Mouse (Mus musculus) limb, embryonic 10.5 days (tissue): Measurements from ENCODE around the gene Ptgs2. TPM values are rescaled to one million over a fixed set of nuclear protein-coding genes. Genes with fewer than 3 reads are reported as not detected.

Experiments used
- DNase-seq: peaks from one replicate; pipeline ENCODE4 v3.0.0-alpha.2; 2017; ENCODE audit warnings: low spot score
- H3K27ac ChIP-seq: fragments of 300-500 bp; sonication (generic); 2 replicates; pipeline ENCODE4 v1.5.1; 2016; ENCODE audit warnings: mild to moderate bottlenecking
- H3K27me3 ChIP-seq: fragments of 300-500 bp; sonication (generic); 2 replicates; pipeline ENCODE4 v1.6.1; 2016; ENCODE audit warnings: low read depth, mild to moderate bottlenecking; ENCODE audit not compliant: poor library complexity, severe bottlenecking
- H3K36me3 ChIP-seq: fragments of 300-500 bp; sonication (generic); 2 replicates; pipeline ENCODE4 v1.6.1; 2016; ENCODE audit warnings: mild to moderate bottlenecking, moderate library complexity
- H3K4me1 ChIP-seq: fragments of 300-500 bp; sonication (generic); 2 replicates; pipeline ENCODE4 v1.6.1; 2016
- H3K4me3 ChIP-seq: fragments of 300-500 bp; sonication (generic); 2 replicates; pipeline ENCODE4 v1.5.1; 2016; ENCODE audit warnings: mild to moderate bottlenecking, moderate library complexity
- H3K9me3 ChIP-seq: fragments of 300-500 bp; sonication (generic); replicated peaks from 2 replicates; pipeline ENCODE4 v1.6.1; 2016; ENCODE audit warnings: mild to moderate bottlenecking
- WGBS: fragments of 180-500 bp; shearing (Covaris S2); methylation state at CpG from one replicate; pipeline ENCODE4 v1.1.7; 2016; 5-methylcytosine and 5-hydroxymethylcytosine counted together
- polyA plus RNA-seq: library from polyadenylated mRNA; unstranded; fragments of >200 nt; fragmentation: Nextera tagmentation; extraction: Ambion mirVana; gene quantifications from 2 replicates; pipeline ENCODE4 v1.2.1, GENCODE M21; 2016

Ptgs2 gene
- polyA plus RNA-seq, 1 experiment from 2014 or later, result not detected

GRCm38 (mm10) chr1:150115352-150115751 lies 15.5 kb downstream of the Ptgs2 start:
- no peaks in the 10 kb centered on the region for H3K4me1 ChIP-seq
- no peak overlapping the region for H3K4me3 ChIP-seq
- no peaks in the 10 kb centered on the region for H3K27me3 ChIP-seq
- no peak overlapping the region for H3K27ac ChIP-seq
- WGBS, result 79% methylated on average over 7 of the region's 7 CpGs
- H3K36me3 ChIP-seq, result no peaks in the 10 kb centered on the region
- no peak for DNase-seq
- H3K9me3 ChIP-seq, result no peaks in the 10 kb centered on the region

GRCm38 (mm10) chr1:150118352-150118751 lies 18.5 kb downstream of the Ptgs2 start:
- Histone ChIP-seq H3K4me3 (no peak overlapping the region), H3K27ac (no peak overlapping the region), H3K36me3 (no peaks in the 10 kb centered on the region), H3K9me3 (no peaks in the 10 kb centered on the region), H3K4me1 (no peaks in the 10 kb centered on the region), H3K27me3 (no peaks in the 10 kb centered on the region)
- DNase-seq, result no peak
- WGBS, result 93% methylated on average over 5 of the region's 5 CpGs

GRCm38 (mm10) chr1:150125568-150125967 lies 25.7 kb downstream of the Ptgs2 start:
- DNase-seq, result no peak
- 98% methylated on average over 2 of the region's 2 CpGs for WGBS
- Histone ChIP-seq H3K27ac (no peak overlapping the region), H3K9me3 (no peaks in the 10 kb centered on the region), H3K4me3 (no peak overlapping the region), H3K27me3 (no peaks in the 10 kb centered on the region), H3K36me3 (no peaks in the 10 kb centered on the region), H3K4me1 (no peaks in the 10 kb centered on the region)

DNA sequence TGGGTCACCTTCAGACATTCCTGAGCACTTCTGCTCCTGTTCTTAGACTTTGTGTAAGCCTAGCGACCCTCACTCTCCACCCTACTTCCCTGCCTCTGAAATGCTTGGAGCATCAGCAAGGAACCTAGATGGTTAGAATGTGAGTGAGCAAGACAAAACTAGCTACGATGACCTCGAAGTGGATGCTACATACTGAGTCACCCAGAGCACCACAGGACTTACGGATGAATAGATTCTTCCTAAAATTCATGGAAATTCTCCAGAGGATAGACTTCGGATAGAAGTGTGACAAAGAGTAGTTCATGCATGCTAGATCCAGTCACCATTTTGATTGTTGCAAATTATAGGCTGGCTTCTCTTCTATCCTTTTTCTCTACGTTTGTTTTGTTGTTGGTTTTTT lies 30.2 kb downstream of the Ptgs2 start:
- H3K27ac ChIP-seq, result no peak overlapping the region
- no peaks in the 10 kb centered on the region for H3K9me3 ChIP-seq
- 90% methylated on average over 6 of the region's 6 CpGs for WGBS
- DNase-seq, result no peak
- no peaks in the 10 kb centered on the region for H3K27me3 ChIP-seq
- H3K36me3 ChIP-seq, result no peaks in the 10 kb centered on the region
- H3K4me1 ChIP-seq, result no peaks in the 10 kb centered on the region
- no peak overlapping the region for H3K4me3 ChIP-seq

DNA sequence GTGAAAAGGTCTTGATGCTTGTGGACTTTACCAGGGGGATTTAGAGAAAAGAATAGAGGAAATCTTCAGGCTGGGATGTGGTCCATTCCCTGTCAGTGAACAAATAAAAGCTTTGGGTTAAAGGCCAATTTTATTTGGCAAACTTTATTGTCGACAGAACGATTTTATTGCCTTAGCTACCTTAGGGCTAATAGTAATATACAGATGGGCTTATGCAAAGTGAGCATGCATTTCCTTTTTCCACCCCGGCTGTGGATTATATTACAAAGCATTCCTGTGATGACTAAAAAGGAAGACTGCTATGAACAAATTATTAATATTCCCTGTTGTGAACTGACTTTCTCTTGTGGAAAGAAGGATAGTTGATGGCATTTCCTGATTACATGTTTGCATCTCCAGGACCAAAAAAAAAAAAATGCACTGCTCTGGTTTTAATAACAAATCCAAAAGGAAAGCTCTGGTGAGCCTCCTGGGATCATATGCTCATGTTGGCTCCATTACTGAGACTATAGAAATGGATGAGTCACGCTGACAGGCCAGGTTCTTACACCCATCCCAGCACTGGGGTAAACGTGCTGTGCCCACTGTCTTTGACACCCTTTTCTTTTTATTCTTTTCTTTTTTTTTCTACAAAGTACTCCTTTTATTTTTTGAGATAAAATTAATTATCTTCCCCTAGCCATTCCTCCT lies 30.9 kb downstream of the Ptgs2 start:
- Histone ChIP-seq H3K4me3 (no peak overlapping the region), H3K36me3 (no peaks in the 10 kb centered on the region), H3K27ac (no peak overlapping the region), H3K27me3 (no peaks in the 10 kb centered on the region), H3K9me3 (no peaks in the 10 kb centered on the region), H3K4me1 (no peaks in the 10 kb centered on the region)
- WGBS, result 85% methylated on average over 5 of the region's 5 CpGs
- DNase-seq, result no peak

- Histone ChIP-seq H3K4me1 (no peaks in the 10 kb centered on the region), H3K27me3 (no peaks in the 10 kb centered on the region), H3K9me3 (no peaks in the 10 kb centered on the region), H3K36me3 (no peaks in the 10 kb centered on the region), H3K27ac (no peak overlapping the region), H3K4me3 (no peak overlapping the region)
- DNase-seq, result no peak
Observed at GRCm38 (mm10) chr1:150135350-150135749, 35.5 kb downstream of the Ptgs2 start.

GRCm38 (mm10) chr1:150139730-150140129 lies 39.9 kb downstream of the Ptgs2 start:
- Histone ChIP-seq H3K36me3 (no peaks in the 10 kb centered on the region), H3K4me3 (no peak overlapping the region), H3K9me3 (no peaks in the 10 kb centered on the region), H3K27ac (no peak overlapping the region), H3K27me3 (no peaks in the 10 kb centered on the region), H3K4me1 (no peaks in the 10 kb centered on the region)
- WGBS, result 90% methylated on average over 9 of the region's 9 CpGs
- no peak for DNase-seq

GRCm38 (mm10) chr1:150141939-150142338 lies 42.1 kb downstream of the Ptgs2 start:
- Histone ChIP-seq H3K4me3 (no peak overlapping the region), H3K36me3 (no peaks in the 10 kb centered on the region), H3K27me3 (no peaks in the 10 kb centered on the region), H3K4me1 (no peaks in the 10 kb centered on the region), H3K27ac (no peak overlapping the region), H3K9me3 (no peaks in the 10 kb centered on the region)
- 85% methylated on average over 1 of the region's 1 CpGs for WGBS
- no peak for DNase-seq

DNA sequence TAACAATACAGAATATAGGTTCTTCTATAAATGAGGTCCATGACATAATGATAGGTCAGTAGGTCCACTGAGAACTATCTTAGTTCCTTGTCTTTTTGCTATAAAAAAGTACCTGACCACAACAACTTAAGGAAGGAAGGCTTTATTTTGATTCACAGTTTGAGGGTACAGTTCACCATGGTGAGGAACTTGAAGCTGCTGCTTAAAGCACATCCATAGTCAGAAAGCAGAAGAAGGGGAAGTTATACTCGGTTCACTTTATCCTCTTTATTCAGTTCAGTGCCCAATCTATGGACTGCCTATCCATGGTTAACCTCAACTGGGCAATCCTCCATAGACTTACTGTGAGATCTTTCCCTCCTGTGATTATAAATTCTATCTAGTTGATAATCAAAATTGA lies 43.7 kb downstream of the Ptgs2 start:
- Histone ChIP-seq H3K4me1 (no peaks in the 10 kb centered on the region), H3K36me3 (no peaks in the 10 kb centered on the region), H3K4me3 (no peak overlapping the region), H3K27me3 (no peaks in the 10 kb centered on the region), H3K27ac (no peak overlapping the region), H3K9me3 (no peaks in the 10 kb centered on the region)
- DNase-seq, result no peak
- WGBS, result 85% methylated on average over 1 of the region's 1 CpGs

- no peak overlapping the region for H3K4me3 ChIP-seq
- no peaks in the 10 kb centered on the region for H3K27me3 ChIP-seq
- no peaks in the 10 kb centered on the region for H3K4me1 ChIP-seq
- H3K27ac ChIP-seq, result no peak overlapping the region
- WGBS, result 93% methylated on average over 8 of the region's 8 CpGs
- H3K9me3 ChIP-seq, result no peaks in the 10 kb centered on the region
- DNase-seq, result no peak
- H3K36me3 ChIP-seq, result no peaks in the 10 kb centered on the region
Observed at GRCm38 (mm10) chr1:150145049-150145448, 45.2 kb downstream of the Ptgs2 start.

- Histone ChIP-seq H3K4me1 (no peaks in the 10 kb centered on the region), H3K9me3 (no peaks in the 10 kb centered on the region), H3K27ac (no peak overlapping the region), H3K36me3 (no peaks in the 10 kb centered on the region), H3K27me3 (no peaks in the 10 kb centered on the region), H3K4me3 (no peak overlapping the region)
- DNase-seq, result no peak
- WGBS, result 95% methylated on average over 4 of the region's 4 CpGs
Observed at GRCm38 (mm10) chr1:150147272-150147671, 47.4 kb downstream of the Ptgs2 start.

DNA sequence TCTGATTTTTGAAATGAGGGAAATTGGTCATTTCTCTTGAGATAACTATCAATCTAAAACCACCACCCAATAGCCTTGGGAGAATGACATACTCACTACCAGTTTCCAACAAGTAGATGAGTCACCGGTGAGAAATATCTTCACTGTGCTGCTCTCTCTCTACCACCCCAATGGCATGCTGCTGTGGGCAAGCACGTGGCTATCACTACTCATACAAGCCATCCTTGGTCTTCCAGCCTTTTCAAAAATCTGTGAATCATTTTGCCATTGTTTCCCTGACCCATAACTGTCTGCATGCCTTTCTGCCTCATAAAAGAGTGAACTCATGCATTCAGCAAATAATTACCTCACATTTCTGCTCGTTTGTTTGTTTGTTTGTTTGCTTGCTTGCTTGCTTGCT lies 51.6 kb downstream of the Ptgs2 start:
- no peaks in the 10 kb centered on the region for H3K9me3 ChIP-seq
- whole genome bisulfite sequencing, result 80% methylated on average over 3 of the region's 3 CpGs
- no peaks in the 10 kb centered on the region for H3K27me3 ChIP-seq
- H3K4me1 ChIP-seq, result no peaks in the 10 kb centered on the region
- no peaks in the 10 kb centered on the region for H3K36me3 ChIP-seq
- no peak for DNase-seq
- H3K4me3 ChIP-seq, result no peak overlapping the region
- no peak overlapping the region for H3K27ac ChIP-seq
